Mouse (Mus musculus) kidney, embryonic 16.5 days (tissue): ENCODE data around the gene Pik3ip1. TPM values are rescaled to one million over a fixed set of nuclear protein-coding genes. Genes with fewer than 3 reads are reported as not detected.

Experiments
- ATAC-seq: fragments of 200-750 bp; cut with Nextera tagmentation; 2 replicates; pipeline ENCODE4 v1.8.0; 2017; ENCODE audit warnings: moderate TSS enrichment; ENCODE audit not compliant: low FRiP score, low TSS enrichment
- H3K27ac ChIP-seq: fragments of 300-500 bp; sonication (generic); 2 replicates; pipeline ENCODE4 v1.5.1; 2014; ENCODE audit warnings: low read length
- H3K27me3 ChIP-seq: fragments of 300-500 bp; sonication (generic); 2 replicates; pipeline ENCODE4 v1.6.1; 2014; ENCODE audit warnings: low read length, control low read depth, mixed read lengths; ENCODE audit not compliant: insufficient read depth
- H3K36me3 ChIP-seq: fragments of 300-500 bp; sonication (generic); 2 replicates; pipeline ENCODE4 v1.6.1; 2014; ENCODE audit warnings: low read length, control low read depth, mixed read lengths; ENCODE audit not compliant: insufficient read depth
- H3K4me1 ChIP-seq: fragments of 300-500 bp; sonication (generic); 2 replicates; pipeline ENCODE4 v1.6.1; 2014; ENCODE audit warnings: low read length, control low read depth, mixed read lengths; ENCODE audit not compliant: insufficient read depth
- H3K4me2 ChIP-seq: fragments of 300-500 bp; sonication (generic); replicated peaks from 2 replicates; pipeline ENCODE4 v1.6.1; 2014; ENCODE audit warnings: low read depth, low read length
- H3K4me3 ChIP-seq: fragments of 300-500 bp; sonication (generic); 2 replicates; pipeline ENCODE4 v1.5.1; 2014; ENCODE audit warnings: mild to moderate bottlenecking, low read length
- H3K9ac ChIP-seq: fragments of 300-500 bp; sonication (generic); replicated peaks from 2 replicates; pipeline ENCODE4 v1.6.1; 2014; ENCODE audit warnings: low read length
- H3K9me3 ChIP-seq: fragments of 300-500 bp; sonication (generic); 2 replicates; pipeline ENCODE4 v1.6.1; 2016; ENCODE audit warnings: low read length, control low read depth
- WGBS: fragments of 180-500 bp; shearing (Covaris S2); extraction: QIAGEN DNeasy Blood & Tissue Kit; methylation state at CpG from one replicate; pipeline ENCODE4 v1.1.7; 2014; 5-methylcytosine and 5-hydroxymethylcytosine counted together
- polyA plus RNA-seq: library from polyadenylated mRNA; unstranded; fragments of >200 nt; fragmentation: Nextera tagmentation; extraction: Ambion mirVana; gene quantifications from 2 replicates; pipeline ENCODE4 v1.2.1, GENCODE M21; 2015

Gene Pik3ip1
- polyA plus RNA-seq, 1 experiment from 2014 or later = 10.5 TPM

DNA sequence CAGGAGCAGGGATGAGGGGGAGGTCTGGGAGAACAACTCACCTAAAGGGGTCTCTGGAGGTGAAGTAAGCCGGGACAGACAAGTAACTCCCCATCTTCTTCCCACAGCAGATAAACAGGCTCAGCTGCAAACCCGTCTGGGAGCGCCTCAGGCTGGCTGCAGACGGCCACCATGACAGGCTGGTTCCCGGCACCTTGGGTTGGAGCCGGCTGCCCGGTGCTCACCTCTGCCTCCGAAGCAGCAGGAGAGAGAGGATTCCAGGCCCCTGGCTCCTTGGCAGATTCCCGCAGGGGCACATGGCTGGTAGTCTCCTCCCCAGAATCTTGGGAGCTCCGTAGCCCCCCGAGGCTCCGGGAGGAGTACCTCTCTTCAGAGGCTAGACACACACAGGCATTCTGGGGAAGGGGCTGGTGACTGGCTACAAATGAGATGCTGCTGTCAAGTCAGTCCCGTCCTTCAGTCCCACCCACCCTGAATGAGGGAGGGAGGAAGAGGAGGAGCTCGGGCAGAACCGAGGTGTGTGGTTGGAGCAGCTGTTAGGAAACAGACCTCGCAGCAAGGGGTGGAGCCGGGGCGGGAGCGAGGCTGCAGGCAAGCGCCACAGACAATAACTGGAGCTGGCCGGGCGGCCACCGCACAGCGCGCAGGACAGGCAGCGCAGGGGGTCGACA lies 40.9 kb downstream of the Pik3ip1 start:
- ATAC-seq = peak; percentile 96
- H3K4me1 ChIP-seq = peaks cover 45% of the 10 kb centered on the region
- 2% methylated on average over 27 of the region's 27 CpGs for WGBS

GRCm38 (mm10) chr11:3371599-3372295 lies 41.5 kb downstream of the Pik3ip1 start:
- Histone ChIP-seq H3K27me3 (no peaks in the 10 kb centered on the region), H3K4me1 (peaks cover 45% of the 10 kb centered on the region), H3K4me3 (peak overlapping the region; percentile 60), H3K36me3 (no peaks in the 10 kb centered on the region), H3K9me3 (no peaks in the 10 kb centered on the region), H3K4me2 (peak overlapping the region; percentile 89), H3K9ac (peak overlapping the region; percentile 63), H3K27ac (peak overlapping the region; percentile 65)
- no peak for ATAC-seq
- WGBS = 22% methylated on average over 7 of the region's 7 CpGs

More for the DNA sequence above, 40.9 kb downstream of the Pik3ip1 start:
- peak overlapping the region; percentile 89 for H3K4me2 ChIP-seq
- peak overlapping the region; percentile 63 for H3K9ac ChIP-seq
- no peaks in the 10 kb centered on the region for H3K36me3 ChIP-seq
- peak overlapping the region; percentile 60 for H3K4me3 ChIP-seq
- H3K27ac ChIP-seq = peak overlapping the region; percentile 65
- no peaks in the 10 kb centered on the region for H3K9me3 ChIP-seq
- no peaks in the 10 kb centered on the region for H3K27me3 ChIP-seq

DNA sequence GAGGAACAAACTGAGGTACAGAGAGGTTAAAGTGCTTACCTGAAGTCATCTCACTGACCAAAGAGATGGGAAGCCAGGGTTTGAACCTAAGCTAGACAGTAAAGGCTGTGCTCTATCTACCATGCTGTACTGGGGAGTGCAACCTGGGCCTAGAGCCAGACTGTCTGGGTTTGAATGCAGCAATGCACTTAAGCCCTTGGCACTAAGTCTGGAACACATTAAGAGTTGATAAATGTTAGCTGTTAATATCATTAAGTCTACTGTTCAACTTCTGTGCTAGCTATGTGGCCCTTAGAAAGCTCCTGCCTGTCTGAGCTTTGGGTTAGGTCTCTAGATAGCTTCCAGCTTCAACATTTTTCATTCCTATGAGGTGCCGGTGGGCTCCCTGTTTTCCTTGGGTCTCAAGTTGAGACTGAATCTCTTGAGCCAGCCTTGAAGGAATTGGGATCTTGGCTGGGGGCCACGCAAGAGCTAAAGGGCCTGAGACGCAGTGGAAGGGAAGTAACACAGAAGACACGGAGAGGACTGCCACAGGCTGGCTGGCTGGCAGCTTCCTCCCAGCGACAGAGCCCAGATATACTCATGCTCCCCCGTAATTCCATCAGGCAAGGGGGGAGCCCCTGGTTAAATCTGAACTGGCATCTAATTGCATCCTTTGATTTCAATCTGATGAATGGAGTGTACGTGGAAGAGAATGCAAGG lies 43.5 kb downstream of the Pik3ip1 start:
- H3K36me3 ChIP-seq = no peaks in the 10 kb centered on the region
- 26% methylated on average over 7 of the region's 7 CpGs for WGBS
- no peak for ATAC-seq

DNA sequence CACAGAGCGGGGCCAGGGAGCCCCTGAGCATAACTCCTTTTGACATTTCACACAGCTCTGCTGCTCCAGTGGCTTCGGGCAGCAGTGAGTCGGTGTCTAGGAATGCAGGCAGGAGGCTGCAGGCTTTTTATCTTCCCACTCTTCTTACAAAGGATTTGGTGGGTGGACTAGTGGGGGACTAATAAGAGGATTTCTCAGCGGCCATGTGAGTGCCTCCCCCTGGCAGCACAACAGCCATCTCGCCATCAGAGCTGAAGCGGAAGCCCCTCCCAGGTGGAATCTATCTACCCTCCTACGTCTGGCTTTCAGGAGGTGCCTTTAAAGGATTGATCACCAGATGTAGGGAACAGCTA lies 44.1 kb downstream of the Pik3ip1 start:
- WGBS = 12% methylated on average over 7 of the region's 7 CpGs
- H3K27me3 ChIP-seq = no peaks in the 10 kb centered on the region
- H3K36me3 ChIP-seq = no peaks in the 10 kb centered on the region
- H3K9me3 ChIP-seq = no peaks in the 10 kb centered on the region
- peak overlapping the region; percentile 78 for H3K27ac ChIP-seq
- H3K4me2 ChIP-seq = peak overlapping the region; percentile 33
- H3K4me3 ChIP-seq = peak overlapping the region; percentile 4; the same call in 1 of the 2 replicates
- H3K4me1 ChIP-seq = peaks cover 44% of the 10 kb centered on the region
- ATAC-seq = no peak
- H3K9ac ChIP-seq = peak overlapping the region; percentile 48; the same call in 1 of the 2 replicates

More for the DNA sequence above, 43.5 kb downstream of the Pik3ip1 start:
- Histone ChIP-seq H3K9me3 (no peaks in the 10 kb centered on the region), H3K27me3 (no peaks in the 10 kb centered on the region), H3K4me1 (peaks cover 45% of the 10 kb centered on the region), H3K9ac (peak overlapping the region; percentile 48; the same call in 1 of the 2 replicates), H3K27ac (peak overlapping the region; percentile 78), H3K4me3 (peak overlapping the region; percentile 4; the same call in 1 of the 2 replicates), H3K4me2 (peak overlapping the region; percentile 33)

- no peaks in the 10 kb centered on the region for H3K27me3 ChIP-seq
- peak overlapping the region; percentile 48; the same call in 1 of the 2 replicates for H3K9ac ChIP-seq
- peak overlapping the region; percentile 33 for H3K4me2 ChIP-seq
- ATAC-seq = no peak
- H3K4me3 ChIP-seq = no peak overlapping the region
- 59% methylated on average over 12 of the region's 12 CpGs for WGBS
- H3K9me3 ChIP-seq = no peaks in the 10 kb centered on the region
- H3K27ac ChIP-seq = peak overlapping the region; percentile 78
- H3K4me1 ChIP-seq = peaks cover 39% of the 10 kb centered on the region
- H3K36me3 ChIP-seq = no peaks in the 10 kb centered on the region
Measured at GRCm38 (mm10) chr11:3374741-3375140, 44.5 kb downstream of the Pik3ip1 start.

- H3K9ac ChIP-seq = no peak overlapping the region
- peaks cover 6% of the 10 kb centered on the region for H3K4me1 ChIP-seq
- 82% methylated on average over 4 of the region's 4 CpGs for WGBS
- no peaks in the 10 kb centered on the region for H3K27me3 ChIP-seq
- H3K4me2 ChIP-seq = no peak overlapping the region
- H3K36me3 ChIP-seq = peaks cover 15% of the 10 kb centered on the region
- H3K9me3 ChIP-seq = 0 out of 2 replicates have a peak, but pooled peaks cover 3% of the 10 kb centered on the region
- H3K4me3 ChIP-seq = no peak overlapping the region
- ATAC-seq = no peak
- no peak overlapping the region for H3K27ac ChIP-seq
Measured at GRCm38 (mm10) chr11:3379427-3379826, 49.2 kb downstream of the Pik3ip1 start.

- Histone ChIP-seq H3K4me1 (no peaks in the 10 kb centered on the region), H3K27me3 (no peaks in the 10 kb centered on the region), H3K27ac (no peak overlapping the region), H3K9me3 (0 out of 2 replicates have a peak, but pooled peaks cover 3% of the 10 kb centered on the region), H3K36me3 (peaks cover 15% of the 10 kb centered on the region), H3K9ac (no peak overlapping the region), H3K4me3 (no peak overlapping the region), H3K4me2 (no peak overlapping the region)
- WGBS = 86% methylated on average over 6 of the region's 6 CpGs
- no peak for ATAC-seq
Measured at GRCm38 (mm10) chr11:3381148-3381814, 51.1 kb downstream of the Pik3ip1 start.

- peaks cover 15% of the 10 kb centered on the region for H3K36me3 ChIP-seq
- H3K4me1 ChIP-seq = no peaks in the 10 kb centered on the region
- H3K4me2 ChIP-seq = no peak overlapping the region
- H3K27ac ChIP-seq = no peak overlapping the region
- H3K9ac ChIP-seq = no peak overlapping the region
- H3K27me3 ChIP-seq = no peaks in the 10 kb centered on the region
- no peak for ATAC-seq
- 0 out of 2 replicates have a peak, but pooled peaks cover 3% of the 10 kb centered on the region for H3K9me3 ChIP-seq
- 87% methylated on average over 5 of the region's 5 CpGs for WGBS
- no peak overlapping the region for H3K4me3 ChIP-seq
Measured at GRCm38 (mm10) chr11:3382602-3383594, 52.7 kb downstream of the Pik3ip1 start.
